27 mouse cellular contexts compared by ENCODE assay signal in the genomic region with DNA sequence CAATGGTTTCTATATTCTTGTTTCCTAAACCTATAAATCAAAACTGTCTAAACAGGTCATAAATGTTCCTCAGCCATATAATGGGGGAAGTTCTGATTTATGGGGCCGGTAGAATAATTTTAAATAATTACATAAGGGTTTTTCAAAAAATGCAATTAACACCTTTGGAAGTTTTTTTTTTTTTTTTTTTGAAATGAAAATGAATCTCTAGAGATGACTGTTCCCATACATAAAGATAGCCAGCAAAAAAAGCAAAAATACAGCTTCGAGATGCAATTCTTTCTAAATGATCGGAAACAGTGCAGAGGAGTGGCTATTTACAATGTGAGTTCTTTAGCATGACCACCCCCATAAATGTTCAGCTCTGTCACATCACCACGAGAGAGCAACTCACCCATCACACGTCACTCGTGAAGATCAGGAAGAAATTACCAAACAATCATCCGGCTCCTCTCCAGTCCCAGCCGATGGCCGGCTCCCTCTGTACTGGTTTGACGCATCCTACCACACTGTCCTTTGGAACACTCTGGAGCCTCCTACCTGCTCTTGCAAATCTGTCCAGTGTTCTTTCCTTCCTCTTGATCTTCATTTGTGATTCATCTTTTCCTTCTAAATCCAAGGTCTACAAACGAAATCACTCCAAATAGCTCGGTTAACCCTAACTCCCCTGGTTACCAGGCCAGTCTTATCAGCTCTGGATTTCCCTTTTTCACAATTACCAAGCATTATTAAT.
DNase-seq lines count a peak whose midpoint lies in the region; ATAC-seq and TF ChIP-seq lines count a peak whose summit lies in the region.
"Had no signal": no experiment of that assay in that cellular context is flagged by ENCODE, and none has a peak within 500 bp of the region (broad histone marks: within the 10 kb centered on the region; RNA-seq: fewer than 3 reads in every experiment).

No protein-coding gene starts in this region.

- peak overlapping the region in 2 of 3 experiments; percentile 8 to 66 for H3K4me3 ChIP-seq in CH12.LX (replicated peaks in 1 of 3; ENCODE audit: low read depth in 2 of 3, low read length in 2 of 3, poor library complexity in 1 of 3)
- no peak overlapping the region for H3K4me3 ChIP-seq in heart, embryonic 11.5 days (ENCODE audit: low read depth, low read length)
- H3K4me3 ChIP-seq: embryonic facial prominence, embryonic 10.5 days; embryonic facial prominence, embryonic 13.5 days; erythroblast, embryonic 14.5 days; forebrain, embryonic 12.5 days; forebrain, embryonic 15.5 days; gastrocnemius, adult 2 months; heart, embryonic 12.5 days; heart, embryonic 15.5 days; hindbrain, embryonic 10.5 days; hindbrain, embryonic 13.5 days; intestine, embryonic 15.5 days had no signal

- dilution Hi-C loops in CH12.LX (cut with MboI; ENCODE audit: extremely low pct_ligation_motif_present, extremely low pct_unique_long_range_greater_than_20kb, low sequenced_read_pairs): no loop called here

- TF ChIP-seq EP300 in CH12.LX (IDR thresholded peaks at IDR 0.05; ENCODE audit: low read length): no peak

- peak; percentile 21; the same call in 1 of the 2 replicates for TF ChIP-seq POLR2A in CH12.LX (IDR thresholded peaks at IDR 0.05; ENCODE audit: low read depth, low read length)

- H3K9me3 ChIP-seq in CH12.LX (replicated peaks; ENCODE audit: low read length): no peaks in the 10 kb centered on the region
- H3K9me3 ChIP-seq in heart, embryonic 11.5 days (replicated peaks; ENCODE audit: control insufficient read depth, low read length): no peaks in the 10 kb centered on the region
- H3K9me3 ChIP-seq: embryonic facial prominence, embryonic 10.5 days; embryonic facial prominence, embryonic 13.5 days; forebrain, embryonic 12.5 days; forebrain, embryonic 15.5 days; G1E; heart, embryonic 12.5 days; heart, embryonic 15.5 days; hindbrain, embryonic 10.5 days; hindbrain, embryonic 13.5 days; intestine, embryonic 15.5 days had no signal

- no peak for TF ChIP-seq CTCF in CH12.LX (conservative IDR thresholded peaks at IDR 0.05 in 1 of 2, IDR thresholded peaks at IDR 0.05 in 1 of 2; ENCODE audit: low read depth in 2 of 2, low read length in 2 of 2)

- TF ChIP-seq RAD21 in CH12.LX (IDR thresholded peaks at IDR 0.05; ENCODE audit: low read depth, low read length): no peak

- peaks cover 33 to 88% of the 10 kb centered on the region in 2 experiments for H3K4me1 ChIP-seq in CH12.LX (ENCODE audit: control insufficient read depth in 1 of 2, insufficient read depth in 2 of 2)
- H3K4me1 ChIP-seq in heart, embryonic 11.5 days (ENCODE audit: control insufficient read depth, insufficient read depth, low read length): no peaks in the 10 kb centered on the region
- H3K4me1 ChIP-seq: forebrain, embryonic 15.5 days; hindbrain, embryonic 13.5 days had no signal

- intact Hi-C loops in left cerebral cortex, postnatal 4 days (cut with DNase I): no loop called here

- WGBS in heart, embryonic 11.5 days (ENCODE audit: insufficient replicate concordance): 79% methylated on average over 12 of the region's 12 CpGs

- H3K27ac ChIP-seq in CH12.LX (ENCODE audit: insufficient read depth, low read depth): peak overlapping the region; percentile 100
- H3K27ac ChIP-seq in heart, embryonic 11.5 days (ENCODE audit: low read depth, low read length): no peak overlapping the region
- H3K27ac ChIP-seq: embryonic facial prominence, embryonic 10.5 days; embryonic facial prominence, embryonic 13.5 days; forebrain, embryonic 12.5 days; forebrain, embryonic 15.5 days; gastrocnemius, adult 2 months; heart, embryonic 15.5 days; hindbrain, embryonic 10.5 days; hindbrain, embryonic 13.5 days; intestine, embryonic 15.5 days had no signal

- DNase-seq in adrenal gland, adult (ENCODE audit: inconsistent age in 2 of 2, low spot score in 1 of 2): peak; percentile 36 to 64
- DNase-seq in adrenal gland, adult 2 months: no peak
- DNase-seq in left cerebral cortex, adult 18-20 months (ENCODE audit: low spot score in 2 of 2): peak; percentile 31 to 49
- no peak for DNase-seq in left cerebral cortex, postnatal 4 days
- DNase-seq in CH12.LX (ENCODE audit: extremely low read depth): no peak
- DNase-seq: adrenal gland, adult 8-10 months; cerebellum, adult 2 months; cerebellum, adult 9-11 months; cerebellum, postnatal 25 days; embryo, embryonic 11 days; gastrocnemius, adult 2 months; gastrocnemius, postnatal 14 days; heart, postnatal 36 days had no signal

- in situ Hi-C loops in CH12.LX (cut with MboI; ENCODE audit: low pct_ligation_motif_present, low pct_unique_long_range_greater_than_20kb, low sequenced_read_pairs): no loop called here

- no peak for ATAC-seq in heart, embryonic 11.5 days (replicated peaks; ENCODE audit: insufficient number of reproducible peaks, low FRiP score, low TSS enrichment)
- ATAC-seq: forebrain, embryonic 15.5 days; hindbrain, embryonic 16.5 days; intestine, embryonic 15.5 days; Patski had no signal

- H3K36me3 ChIP-seq in CH12.LX (replicated peaks in 1 of 2; ENCODE audit: control insufficient read depth in 1 of 2, insufficient read depth in 1 of 2, low read length in 1 of 2): peaks cover 36 to 51% of the 10 kb centered on the region in 2 experiments
- no peaks in the 10 kb centered on the region for H3K36me3 ChIP-seq in heart, embryonic 11.5 days (ENCODE audit: control insufficient read depth, insufficient read depth, low read length)
- H3K36me3 ChIP-seq: embryonic facial prominence, embryonic 10.5 days; embryonic facial prominence, embryonic 13.5 days; forebrain, embryonic 12.5 days; forebrain, embryonic 15.5 days; heart, embryonic 12.5 days; heart, embryonic 15.5 days; hindbrain, embryonic 10.5 days; hindbrain, embryonic 13.5 days; intestine, embryonic 15.5 days had no signal

- H3K4me2 ChIP-seq in CH12.LX (ENCODE audit: insufficient read depth, low read depth, poor library complexity, severe bottlenecking): peak overlapping the region; percentile 76
- H3K4me2 ChIP-seq in heart, embryonic 11.5 days: no peak overlapping the region
- H3K4me2 ChIP-seq: embryonic facial prominence, embryonic 13.5 days; forebrain, embryonic 12.5 days; forebrain, embryonic 15.5 days; heart, embryonic 12.5 days; heart, embryonic 15.5 days; hindbrain, embryonic 13.5 days; intestine, embryonic 15.5 days had no signal

- H3K9ac ChIP-seq in CH12.LX (ENCODE audit: insufficient read depth, low read depth): peak overlapping the region; percentile 98
- no peak overlapping the region for H3K9ac ChIP-seq in heart, embryonic 11.5 days (ENCODE audit: low read depth, low read length)
- H3K9ac ChIP-seq: embryonic facial prominence, embryonic 13.5 days; forebrain, embryonic 12.5 days; forebrain, embryonic 15.5 days; heart, embryonic 12.5 days; heart, embryonic 15.5 days; hindbrain, embryonic 13.5 days; intestine, embryonic 15.5 days had no signal

- no peaks in the 10 kb centered on the region for H3K27me3 ChIP-seq in CH12.LX (replicated peaks)
- no peaks in the 10 kb centered on the region for H3K27me3 ChIP-seq in heart, embryonic 11.5 days (ENCODE audit: control insufficient read depth, insufficient read depth, low read length)
- H3K27me3 ChIP-seq: embryonic facial prominence, embryonic 13.5 days; forebrain, embryonic 12.5 days; forebrain, embryonic 15.5 days; heart, embryonic 12.5 days; heart, embryonic 15.5 days; hindbrain, embryonic 13.5 days; intestine, embryonic 15.5 days; Patski had no signal

- peaks cover 65% of the 10 kb centered on the region for H3K79me2 ChIP-seq in CH12.LX (replicated peaks; ENCODE audit: control insufficient read depth, extremely low read depth, insufficient read depth, poor library complexity, severe bottlenecking)

TF ChIP-seq in CH12.LX, 34 proteins besides CTCF, POLR2A, EP300 and RAD21:
- TF ChIP-seq IRF4 (IDR thresholded peaks at IDR 0.05; ENCODE audit: low read depth, low read length): peak; percentile 62
- no peak for TF ChIP-seq E2F4 (IDR thresholded peaks at IDR 0.05; ENCODE audit: insufficient replicate concordance, low read depth, low read length)
- no peak for TF ChIP-seq SIN3A (IDR thresholded peaks at IDR 0.05; ENCODE audit: low read length)
- TF ChIP-seq ZNF384 (IDR thresholded peaks at IDR 0.05; ENCODE audit: low read depth, low read length): peak; percentile 94
- no peak for TF ChIP-seq RCOR1 (conservative IDR thresholded peaks at IDR 0.05; ENCODE audit: low read depth, low read length)
- no peak for TF ChIP-seq ZMIZ1 (IDR thresholded peaks at IDR 0.05; ENCODE audit: low read depth, low read length)
- peak; percentile 66; the same call in 1 of the 2 replicates for TF ChIP-seq TBP (conservative IDR thresholded peaks at IDR 0.05; ENCODE audit: low read depth, low read length)

Comparison
In these comparisons a context has a peak if more than half of its experiments do, and no peak if none do; other contexts are left out.
1. DNase-seq: peak in adrenal gland, adult (2 of 2) and left cerebral cortex, adult 18-20 months (2 of 2); none in adrenal gland, adult 2 months (single experiment), left cerebral cortex, postnatal 4 days (single experiment) and CH12.LX (single experiment).